Mouse (Mus musculus): ENCODE measurements at regions not wholly inside any gene's neighbourhood (a gene's known extent, or its start where the extent isn't known, plus 50 kb on each side); places are given as distances from the start of the nearest gene placed in this dataset.

DNA sequence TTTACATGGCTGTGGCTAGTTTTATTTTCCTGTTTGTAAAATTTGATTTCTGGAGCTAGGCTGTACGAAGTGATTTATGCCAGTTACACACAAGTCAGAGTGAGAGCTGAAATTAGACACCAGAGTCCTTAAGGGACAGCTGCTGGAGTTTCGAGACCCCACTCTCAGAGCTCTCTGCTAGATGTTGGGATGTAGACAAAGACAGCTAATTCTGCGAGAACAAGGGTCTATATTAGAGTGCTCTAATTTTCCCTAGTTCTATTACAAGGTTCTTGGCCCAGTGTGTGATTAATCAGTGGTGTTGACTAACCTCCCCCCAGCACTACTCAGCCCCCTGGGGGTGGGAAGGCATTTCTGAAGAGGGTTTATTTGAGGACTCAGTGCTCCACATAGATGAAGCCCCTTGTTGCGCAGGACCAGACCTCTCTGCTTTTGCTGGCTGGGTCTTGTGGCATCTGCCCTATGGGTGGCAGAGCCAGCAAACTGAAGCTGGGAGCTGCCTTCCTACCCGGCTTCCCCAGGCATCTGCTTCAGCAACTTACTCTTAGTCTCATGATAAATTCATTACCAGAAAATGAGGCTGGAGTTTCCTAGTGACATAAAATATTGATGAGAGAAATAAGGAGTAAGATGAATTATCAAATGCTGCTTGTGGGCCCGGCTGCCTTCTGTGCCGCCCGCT lies 171.9 kb downstream of the Spata19 start:
- no peak for TF ChIP-seq CTCF (IDR thresholded peaks at IDR 0.05; ENCODE audit: borderline replicate concordance, insufficient read depth, low read length)
- no peak for TF ChIP-seq POLR2A (IDR thresholded peaks at IDR 0.05; ENCODE audit: low read depth, low read length)

Data from embryonic fibroblast, embryonic 13.5 days (primary cell).